Mouse (Mus musculus): ENCODE data around the gene Ubr7.

Ubr7 gene

DNA sequence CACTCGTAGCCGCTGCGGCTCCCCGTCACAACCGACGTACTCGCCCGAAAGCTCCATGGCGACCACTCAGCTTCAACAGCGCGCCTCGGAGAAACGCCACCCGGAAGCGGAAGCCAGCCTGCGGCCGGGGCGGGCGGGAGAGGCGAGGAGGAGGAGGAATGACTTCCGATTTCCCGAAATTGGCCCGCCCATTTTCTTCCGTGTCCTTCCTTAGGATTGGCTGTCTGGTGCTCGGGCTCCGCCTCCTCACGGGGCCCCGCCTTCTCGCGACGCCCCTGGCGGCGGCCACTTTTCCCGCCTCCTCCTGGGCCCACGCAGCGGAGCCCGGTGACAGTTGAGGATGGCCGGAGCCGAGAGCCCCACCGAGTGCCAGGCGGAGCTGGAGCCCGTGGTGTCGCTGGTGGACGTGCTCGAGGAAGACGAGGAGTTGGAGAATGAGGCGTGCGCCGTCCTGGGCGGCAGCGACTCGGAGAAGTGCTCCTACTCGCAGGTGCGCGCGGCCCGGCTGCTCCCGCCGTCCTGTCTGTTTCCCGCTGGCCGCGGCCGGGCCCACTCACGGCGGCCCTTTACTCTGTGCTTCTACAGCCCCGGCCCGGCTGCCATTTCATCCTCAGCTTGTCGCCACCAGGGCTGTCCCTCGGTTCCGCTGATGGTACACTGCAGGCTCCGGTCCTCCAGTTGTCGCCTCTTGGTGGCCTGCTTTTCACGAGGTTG is at the start of gene Ubr7, which contains the start of the genes Gm28051 and Gon7:
Gene Ubr7 (plus strand): TSS at position 279 of the 714 bp plus-strand sequence.
Gene Gm28051 (minus strand): TSS at position 77 of the 714 bp plus-strand sequence.
Gene Gon7 (minus strand): TSS at position 115 of the 714 bp plus-strand sequence.
- DNase-seq, result peak; percentile 97 to 98

DNA sequence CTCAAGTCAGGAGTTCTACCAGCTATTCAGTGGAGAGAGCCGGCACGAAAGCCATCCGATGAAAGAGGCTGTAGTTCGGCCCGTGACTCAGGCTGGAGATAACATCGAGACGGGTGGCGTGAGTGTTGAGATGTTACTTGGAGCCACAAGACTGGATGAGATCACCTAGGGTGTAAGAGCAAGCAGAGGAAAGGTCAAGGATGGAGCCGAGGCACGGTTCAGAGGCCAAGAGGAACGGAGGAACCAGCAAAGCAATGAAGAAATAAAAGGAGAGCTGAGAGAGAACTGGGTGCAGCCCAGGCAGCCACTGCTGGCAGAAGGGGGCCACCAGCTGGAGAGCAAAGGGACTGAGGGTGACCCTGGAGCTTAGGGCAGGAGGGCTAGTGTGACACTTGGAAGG is 49.5 kb upstream of the Ubr7 start:
- no peak for DNase-seq

DNA sequence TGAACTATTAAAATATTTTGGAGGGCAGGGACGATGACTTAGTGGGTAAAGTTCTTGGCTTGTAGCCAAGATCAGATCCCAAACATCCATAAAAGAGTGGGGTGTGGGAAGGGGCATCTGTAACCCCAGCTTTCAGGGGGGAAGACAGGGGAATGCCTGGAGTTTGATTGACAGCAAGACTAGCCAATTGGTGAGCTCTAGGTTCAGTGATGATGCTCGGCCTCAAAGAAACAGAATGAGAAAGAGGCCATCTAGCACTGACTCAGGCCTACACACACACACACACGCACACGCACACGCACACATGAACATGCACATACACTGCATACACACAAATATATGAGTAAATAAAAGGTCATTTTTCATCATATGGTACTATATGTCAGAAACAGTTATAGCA is 47.9 kb upstream of the Ubr7 start:
- no peak for DNase-seq

DNA sequence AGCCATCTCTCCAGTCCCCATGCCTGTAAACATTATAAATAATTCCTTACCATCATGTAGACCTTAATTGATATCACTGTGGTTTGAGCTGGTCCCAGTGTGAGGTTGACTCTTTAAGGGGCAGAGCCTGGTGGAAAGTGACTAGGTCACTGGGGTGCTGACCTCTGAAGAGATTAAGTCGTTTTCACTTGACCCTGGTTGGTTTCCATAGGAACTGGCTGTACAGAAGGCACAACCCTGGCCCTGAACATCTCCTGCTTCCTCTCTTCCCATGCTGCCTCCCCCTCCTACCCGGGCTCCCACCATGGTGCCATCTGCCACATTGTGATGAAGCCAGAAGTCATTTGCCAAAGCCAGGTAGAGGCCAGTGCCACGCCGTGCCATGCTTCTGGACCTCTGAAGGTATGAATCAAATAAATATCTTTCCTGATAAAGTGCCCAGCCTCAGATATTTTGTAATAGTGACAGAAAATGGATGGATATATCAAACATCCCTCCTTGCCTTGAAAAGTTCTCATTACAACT is 46.9 kb upstream of the Ubr7 start:
- no peak for DNase-seq

DNA sequence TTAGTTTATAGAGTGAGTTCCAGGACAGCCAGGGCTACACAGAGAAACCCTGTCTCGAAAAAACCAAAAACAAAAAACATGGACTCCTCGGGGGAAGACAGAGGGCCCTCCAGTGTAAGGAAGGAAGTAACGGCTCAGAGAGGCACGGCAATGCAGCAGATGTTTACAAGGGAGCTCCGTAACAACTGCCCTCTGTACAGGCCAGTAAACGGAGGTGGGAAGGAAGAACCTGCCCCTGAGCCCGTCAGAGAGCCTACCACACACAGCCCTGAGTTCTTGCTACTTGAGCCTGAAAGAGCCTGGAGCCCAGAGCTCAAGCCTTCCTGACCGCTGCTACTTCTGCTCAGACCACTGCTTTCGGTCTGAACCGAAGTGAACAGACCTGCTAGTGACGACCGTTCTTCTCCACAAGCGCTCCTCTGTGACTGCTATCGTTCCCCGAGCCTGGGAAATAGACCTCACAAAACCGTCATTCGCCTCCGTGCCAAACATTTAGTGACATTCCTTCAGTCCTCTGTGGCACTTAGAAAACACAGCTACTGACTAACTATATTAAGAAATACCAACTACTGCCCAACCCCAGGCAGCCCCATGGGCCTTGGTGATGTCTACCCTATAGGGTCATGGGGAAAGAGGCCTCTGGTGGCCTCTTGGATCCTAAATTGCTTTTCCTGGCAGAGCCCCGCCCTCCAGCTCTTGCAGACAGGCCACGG is 44.5 kb upstream of the Ubr7 start:
- no peak for DNase-seq

DNA sequence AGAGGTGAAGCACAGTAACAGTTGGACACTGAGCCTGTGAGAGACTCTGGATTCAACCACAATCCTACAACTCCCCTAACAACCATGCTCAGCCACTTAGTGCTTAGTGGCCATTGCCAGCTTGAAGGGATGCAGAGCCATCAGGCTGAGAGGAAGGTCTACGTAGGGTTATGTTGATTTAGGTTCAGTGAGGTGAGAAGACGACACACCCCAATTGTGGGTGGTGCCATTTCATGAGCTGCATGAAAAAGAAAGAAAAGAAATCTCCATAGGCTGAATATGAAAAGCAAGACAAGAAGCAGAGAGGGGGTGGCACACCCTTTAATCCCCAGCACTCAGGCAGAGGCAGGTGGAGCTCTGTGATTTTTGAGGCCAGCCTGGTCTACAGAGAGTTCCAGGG is 43.7 kb upstream of the Ubr7 start:
- no peak for DNase-seq

DNA sequence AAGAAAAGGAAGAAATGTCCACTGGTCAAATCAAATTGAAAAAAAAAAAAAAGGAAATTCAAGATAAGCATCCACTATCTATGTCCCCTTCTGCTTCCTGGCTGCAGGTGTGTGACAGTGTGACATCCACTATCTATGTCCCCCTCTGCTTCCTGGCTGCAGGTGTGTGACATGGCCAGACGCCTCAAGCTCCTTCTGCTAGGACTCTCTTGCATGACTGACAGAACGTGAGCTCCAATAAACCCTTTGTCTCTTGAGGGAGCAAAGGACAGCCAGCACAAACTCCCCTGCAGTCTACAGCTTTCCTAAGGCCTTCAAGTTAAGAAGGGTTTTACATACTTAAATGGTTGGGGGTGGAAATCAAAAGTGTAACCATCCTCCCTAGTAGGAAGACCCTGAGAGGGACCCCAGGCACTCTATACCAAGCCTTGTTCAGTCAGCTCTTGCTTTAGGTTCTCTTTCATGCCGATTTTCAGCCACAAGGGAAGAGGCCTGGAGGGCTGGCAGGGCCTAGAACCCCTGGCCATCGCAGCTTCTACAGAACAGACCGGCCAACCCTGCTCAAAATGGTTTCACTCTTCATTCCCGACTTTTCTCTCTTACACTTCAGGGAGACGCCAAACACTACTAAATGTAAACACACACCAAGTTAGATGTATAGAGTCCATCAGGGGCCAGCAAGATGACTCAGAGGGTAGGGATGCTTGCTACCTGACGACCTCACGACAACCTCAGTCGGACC is 42.9 kb upstream of the Ubr7 start:
- no peak for DNase-seq

DNA sequence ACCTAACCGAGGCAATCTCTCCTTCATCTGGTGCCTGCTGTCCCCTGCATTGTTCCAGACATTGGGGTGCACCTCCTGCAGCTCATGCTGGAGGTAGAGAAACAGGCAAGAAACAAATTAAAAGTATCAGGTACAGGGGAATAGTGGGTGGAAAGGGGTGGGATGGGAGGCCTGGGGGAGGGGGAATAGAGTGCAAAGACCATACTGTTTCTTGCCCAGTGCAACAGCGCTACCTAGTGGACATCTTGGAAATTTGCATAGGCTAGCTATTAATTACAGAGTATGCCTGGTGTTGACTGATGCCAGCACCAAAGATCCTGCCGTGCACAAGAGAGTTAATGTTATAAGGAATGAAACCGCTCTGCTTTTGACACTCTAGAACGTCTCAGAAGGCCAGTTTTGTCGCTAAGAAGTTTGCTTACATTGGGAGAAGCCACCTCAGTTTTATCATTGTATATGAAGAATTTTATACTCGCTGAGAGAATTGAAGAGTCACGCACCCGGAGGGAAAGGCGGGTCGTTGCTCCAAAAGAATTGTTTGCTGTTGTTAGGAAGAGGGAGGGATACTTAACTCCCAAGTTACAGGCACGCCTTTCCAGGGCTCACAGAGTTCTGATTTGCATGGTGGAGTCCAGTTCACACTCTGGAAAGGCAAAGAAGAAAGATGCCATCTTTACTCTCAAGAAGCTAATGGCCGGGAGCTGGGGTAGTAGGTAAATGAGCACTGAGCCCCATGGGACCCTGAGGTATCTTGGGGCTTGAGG is 38.0 kb upstream of the Ubr7 start:
- no peak for DNase-seq

DNA sequence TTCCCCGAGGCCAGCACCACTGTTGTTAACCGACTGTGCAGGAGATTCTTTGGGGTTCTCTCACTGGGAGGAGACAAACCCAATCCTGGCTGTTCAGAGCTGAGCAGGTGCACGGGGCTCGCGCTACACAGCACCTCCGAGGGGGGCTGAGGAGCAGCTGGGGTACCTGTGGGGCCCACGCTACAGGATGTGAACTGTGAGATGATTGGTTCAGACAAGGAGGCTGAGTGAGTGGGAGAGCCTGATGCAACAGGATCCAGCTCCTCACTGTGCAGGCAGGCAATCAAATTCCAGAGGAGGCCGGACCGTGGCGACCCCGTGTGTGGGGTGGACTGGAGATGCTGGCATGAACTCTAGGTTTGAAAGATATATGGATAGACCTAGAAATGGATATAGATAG is 35.3 kb upstream of the Ubr7 start:
- DNase-seq, result no peak

DNA sequence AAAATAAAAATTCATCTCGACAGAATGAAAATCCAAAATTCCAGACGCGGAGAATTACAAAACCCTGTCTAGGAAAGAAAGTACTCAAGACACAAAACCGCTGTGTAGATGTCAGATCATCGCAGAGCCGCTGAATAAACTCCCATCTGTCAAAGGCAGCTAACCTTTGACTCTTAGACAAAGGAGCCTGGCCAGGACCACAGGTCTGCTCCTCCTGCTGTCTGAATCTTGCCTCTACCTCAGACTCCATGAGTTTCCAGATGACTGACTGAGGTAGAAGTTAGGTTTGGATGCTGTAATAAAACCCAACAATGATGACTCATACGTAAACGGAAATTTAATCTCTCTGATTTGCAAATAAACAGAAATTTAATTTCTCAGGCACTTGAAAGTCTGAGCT is 34.8 kb upstream of the Ubr7 start:
- no peak for DNase-seq

DNA sequence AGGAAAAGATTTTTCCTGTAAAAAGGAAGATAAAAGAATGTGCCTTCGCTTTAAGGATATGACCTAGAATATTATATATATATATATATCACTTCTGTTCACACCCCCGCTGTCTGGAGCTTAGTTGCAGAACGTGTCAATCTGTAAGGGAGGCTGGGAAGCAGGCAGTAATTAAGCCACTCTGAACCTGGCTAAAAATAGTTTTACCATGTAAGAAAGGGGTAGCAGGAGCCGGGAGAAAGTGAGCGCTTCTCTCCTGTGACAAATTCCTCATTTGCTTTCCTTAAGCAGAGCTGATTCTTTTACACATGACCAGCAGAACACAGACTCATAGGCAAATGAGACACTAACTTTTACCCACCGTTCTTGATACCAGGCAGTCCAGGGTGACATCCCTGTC is 33.9 kb upstream of the Ubr7 start:
- DNase-seq, result no peak

DNA sequence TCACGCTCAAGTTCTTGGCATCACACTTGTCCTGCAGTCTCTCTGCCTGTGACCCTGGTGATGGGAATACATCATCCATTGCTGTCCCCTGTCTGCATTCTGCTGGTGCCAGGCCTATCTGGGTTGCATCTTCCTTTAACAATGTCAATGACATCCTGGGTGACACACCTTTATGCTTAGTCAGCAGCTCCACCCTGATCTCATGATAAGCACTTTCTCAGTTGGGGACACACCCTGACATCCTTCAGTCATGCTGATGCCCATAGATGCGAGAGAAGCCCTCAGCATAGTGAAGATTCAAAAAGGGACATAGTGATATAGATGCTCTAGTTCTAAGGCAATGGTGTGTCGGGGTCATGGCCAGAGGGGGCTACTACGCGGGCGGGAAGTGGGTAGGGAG is 32.6 kb upstream of the Ubr7 start:
- no peak for DNase-seq

DNA sequence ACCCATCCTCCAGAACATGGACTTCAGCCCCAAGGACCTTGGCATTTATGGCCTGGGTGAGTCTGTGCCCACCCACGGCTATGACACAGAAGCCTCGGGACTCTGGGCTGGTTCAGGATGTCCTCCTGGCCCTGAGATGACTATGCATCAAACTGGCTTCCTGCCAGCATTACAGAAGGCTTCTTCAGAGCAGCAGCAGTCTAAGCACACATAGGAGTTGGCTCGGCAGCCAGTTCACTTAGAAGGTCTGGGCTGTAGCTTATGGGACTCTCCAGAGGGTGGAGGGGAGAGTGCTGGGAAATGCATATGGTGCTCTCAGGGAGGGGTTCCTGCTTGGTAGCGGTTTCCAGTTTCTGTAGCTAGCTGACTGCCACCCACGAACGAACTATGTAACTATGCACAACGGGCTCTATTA is 32.0 kb upstream of the Ubr7 start:
- DNase-seq, result no peak

DNA sequence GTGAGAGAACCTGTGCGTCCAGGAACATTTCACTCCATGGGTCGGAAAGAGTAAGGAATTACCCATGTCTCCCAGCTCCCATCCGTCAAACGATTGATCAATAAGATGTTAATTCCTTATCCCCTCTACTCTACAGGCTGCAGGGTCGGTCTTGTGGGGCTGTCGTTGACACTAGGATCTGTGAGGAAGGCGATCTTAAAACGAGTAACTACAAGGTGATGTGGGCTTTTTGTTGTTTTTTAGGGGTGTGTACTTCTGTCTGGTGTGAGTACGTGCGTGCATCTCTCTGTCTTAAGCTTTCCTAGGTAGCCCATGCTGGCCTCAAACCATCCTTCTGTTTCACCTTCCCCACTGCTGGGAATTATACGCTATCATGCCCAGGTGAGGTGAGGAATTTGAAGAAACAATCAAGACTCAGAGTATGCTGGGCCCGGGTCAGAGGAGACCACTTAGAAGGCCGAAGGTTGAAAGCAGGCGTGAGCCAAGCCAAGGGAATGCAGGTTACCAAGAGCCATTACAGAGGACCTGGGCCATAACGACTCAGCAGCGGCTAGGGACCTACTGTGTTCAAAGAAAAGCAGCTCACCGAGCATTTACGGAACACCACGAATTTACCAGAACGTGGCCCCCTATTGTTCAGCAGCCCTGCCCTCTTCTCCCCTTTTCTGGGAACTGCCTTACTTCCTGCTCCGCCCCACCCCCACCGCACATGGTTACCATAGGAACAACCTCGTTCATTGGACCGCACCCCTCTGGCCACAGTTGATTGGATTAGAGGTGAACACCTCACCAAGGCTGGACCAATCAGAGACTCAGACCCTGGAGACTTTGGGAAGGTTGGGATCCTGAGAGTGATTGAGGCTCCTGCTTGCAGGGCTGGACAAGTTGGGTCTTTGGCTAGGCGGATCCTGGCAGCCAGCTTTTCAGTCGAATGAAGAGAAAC is 27.6 kb upstream of the Ubr7 start:
- peak; percentile 75 to 86 for DNase-seq

DNA sequence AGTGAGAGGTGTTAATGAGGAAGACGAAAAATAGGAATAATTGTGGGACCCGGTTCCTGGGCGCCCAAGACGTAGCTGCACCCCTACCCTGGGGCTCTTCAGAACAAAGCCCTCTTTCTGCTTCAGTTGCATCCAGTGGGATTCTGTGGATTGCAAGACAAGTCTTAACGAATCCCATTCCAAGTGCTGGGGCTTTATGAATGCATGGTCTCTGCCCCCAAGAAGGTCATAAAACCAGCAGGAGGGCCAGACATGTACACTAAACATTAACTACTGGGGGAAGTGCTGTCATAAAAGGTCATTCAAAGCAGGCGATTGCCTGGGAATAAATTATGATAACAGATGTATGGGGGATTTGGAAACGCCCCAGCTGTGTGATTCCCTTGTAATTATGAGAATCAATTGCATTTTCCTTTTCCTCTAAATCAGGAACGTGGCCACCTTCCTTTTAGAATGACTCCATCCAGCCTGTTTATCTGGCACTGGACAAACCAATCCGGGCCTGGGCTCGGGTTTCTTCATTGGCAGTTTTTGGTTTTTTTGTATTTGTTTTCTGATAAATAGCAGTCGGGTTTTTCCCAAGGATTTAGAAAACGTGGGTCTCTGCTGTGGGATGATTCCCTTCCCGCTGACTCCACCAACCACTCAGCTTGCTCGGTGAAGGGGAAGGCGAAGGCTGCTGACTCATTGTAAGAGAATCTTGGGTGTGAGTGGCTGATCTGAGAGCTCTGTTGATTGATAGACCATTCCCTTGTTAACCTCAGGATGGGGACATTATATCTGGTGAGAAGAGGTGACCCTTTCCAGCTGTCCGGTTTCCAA is 26.8 kb upstream of the Ubr7 start:
- peak in 1 of 2 experiments; percentile 31 for DNase-seq

DNA sequence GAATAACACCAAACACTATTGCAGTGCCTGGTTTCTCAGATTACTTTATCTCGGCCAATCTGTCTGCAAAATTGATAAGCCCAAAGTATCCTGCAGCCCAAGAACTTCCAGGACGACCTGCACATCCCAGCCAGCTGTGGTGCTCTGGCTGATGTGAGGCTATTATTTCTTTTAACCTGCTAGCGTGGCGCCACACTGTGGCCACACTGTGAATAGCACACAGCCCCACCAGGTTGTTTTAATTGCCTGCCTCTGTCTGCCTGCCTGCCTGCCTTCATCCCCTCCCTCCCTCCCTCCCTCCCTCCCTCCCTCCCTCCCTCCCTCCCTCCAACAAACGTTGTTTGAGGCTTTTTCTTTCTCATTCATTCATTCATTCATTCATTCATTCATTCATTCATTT is 24.4 kb upstream of the Ubr7 start:
- DNase-seq, result peak; percentile 38 to 56

DNA sequence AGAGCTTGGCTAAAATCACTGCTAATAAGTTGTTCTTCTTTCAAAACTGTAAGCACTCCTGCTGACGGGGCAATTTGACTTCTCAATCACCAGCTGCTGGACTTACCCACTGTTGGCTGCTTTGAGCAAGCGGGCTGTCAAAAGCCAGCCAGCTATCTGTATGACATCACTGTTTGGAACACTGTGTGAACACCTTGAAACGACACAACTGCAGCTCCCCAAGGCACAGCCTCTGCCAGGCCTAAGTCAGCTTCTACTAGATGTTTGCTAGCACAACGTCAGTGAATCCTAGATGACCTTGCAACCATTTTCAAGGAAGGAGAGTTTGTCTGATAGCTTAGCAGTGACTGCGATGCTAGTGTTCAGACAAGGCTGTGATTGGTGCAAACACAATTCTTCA is 18.7 kb upstream of the Ubr7 start:
- DNase-seq, result no peak

DNA sequence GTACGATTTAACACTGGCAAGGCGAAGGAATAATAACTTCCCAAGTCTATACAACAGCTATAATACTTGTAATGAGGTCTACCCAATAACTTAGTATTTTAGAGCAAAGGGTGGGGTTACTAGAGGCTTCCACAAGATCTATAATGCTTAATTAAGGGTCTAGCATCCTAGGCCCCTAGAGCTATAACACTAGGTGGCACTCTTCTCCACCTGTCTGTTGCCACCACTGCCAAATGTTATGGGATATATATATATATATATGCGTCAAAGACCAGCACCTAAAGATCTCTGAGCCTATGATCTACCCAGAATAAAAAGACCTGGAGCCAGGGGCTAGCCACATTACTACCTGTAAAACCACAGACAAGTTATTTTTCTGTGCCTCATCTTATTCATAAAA is 17.5 kb upstream of the Ubr7 start:
- DNase-seq, result no peak

DNA sequence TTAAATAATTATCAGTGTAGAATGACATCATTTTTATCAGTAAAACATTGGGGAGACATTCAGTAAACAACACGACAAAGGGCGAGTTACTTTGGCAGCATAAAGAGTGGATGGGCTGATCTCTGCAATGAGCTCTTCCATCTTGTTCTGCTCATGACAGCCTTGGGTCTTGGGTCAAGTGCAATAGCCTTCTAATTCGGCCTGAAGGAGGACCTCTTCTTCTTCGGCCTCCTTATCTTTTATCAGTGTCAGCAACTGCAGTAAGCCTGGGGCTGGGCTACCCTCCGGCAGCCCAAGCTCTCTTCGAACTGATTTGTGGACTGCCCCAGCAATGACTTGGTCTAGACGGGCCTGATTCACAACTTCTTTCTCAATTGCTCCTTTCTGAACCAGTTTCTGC is 15.7 kb upstream of the Ubr7 start:
- no peak for DNase-seq

DNA sequence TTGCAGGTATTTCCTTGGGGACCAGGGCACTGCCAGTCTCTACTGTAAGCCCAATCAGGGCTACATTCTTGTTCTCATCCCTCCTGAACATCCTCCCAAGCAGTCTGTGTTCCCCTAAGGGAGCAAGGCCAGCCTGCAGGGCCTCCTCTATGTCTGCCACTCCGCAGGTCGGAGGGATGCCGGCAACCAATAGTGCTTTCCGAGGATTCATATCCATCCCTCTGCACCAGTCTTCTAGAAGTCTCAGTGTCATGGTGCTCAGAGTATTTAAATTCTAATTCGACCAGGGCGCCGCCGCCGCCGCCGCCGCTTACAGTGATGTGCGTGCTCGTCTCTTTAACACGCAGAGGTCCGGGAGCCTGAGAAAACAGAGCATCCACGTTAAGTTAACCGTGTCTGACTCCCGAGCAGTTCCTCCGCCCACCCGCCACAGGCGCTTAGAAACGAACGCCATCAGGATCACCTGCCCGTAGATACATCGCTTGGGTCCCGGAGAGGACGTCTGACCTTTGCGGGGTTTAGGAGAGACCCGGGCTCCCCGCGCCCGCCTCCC is 14.7 kb upstream of the Ubr7 start:
- no peak for DNase-seq

All from lung, adult 18-20 months (tissue).